Mouse (Mus musculus) heart, postnatal 0 days (tissue): ENCODE results near the gene Sh3bp4.

Experiments used
- CTCF ChIP-seq: IDR thresholded peaks from 2 replicates; pipeline ENCODE4 v1.5.1; 2016; ENCODE audit warnings: antibody characterized with exemption, control low read depth, low read depth
- EP300 ChIP-seq: IDR thresholded peaks from 2 replicates; pipeline ENCODE4 v1.6.1; 2016; ENCODE audit warnings: antibody characterized with exemption, low read depth

DNA sequence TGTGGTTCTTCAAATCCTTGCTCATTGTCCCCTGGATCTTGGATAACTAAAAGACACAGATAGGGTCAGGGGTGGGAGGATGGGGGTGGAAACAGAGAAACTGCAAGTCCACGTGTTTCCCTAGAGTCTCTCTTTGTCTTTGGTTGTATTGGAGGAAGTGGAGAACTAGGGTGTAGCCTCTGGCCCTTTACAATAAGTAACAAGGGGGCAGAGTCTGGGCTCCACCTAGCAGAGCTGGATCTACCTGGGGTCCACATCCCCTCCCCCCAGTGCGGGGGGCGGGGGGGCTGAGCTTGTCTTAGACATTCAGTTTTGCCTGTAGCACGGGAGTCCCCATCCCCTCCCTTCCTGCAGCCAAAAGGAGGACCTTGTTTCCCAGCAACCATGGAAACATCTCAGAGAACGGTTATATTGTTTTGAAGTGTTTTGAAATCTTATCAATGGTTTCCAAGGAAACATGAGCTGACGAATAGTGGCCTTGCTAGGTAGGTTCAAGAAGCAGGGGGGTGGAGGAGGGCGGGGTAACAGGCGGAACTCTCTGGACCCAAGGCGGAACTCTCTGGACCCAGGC lies 113.1 kb downstream of the Sh3bp4 start:
- TF ChIP-seq EP300 (peak; percentile 1; the same call in 1 of the 2 replicates), CTCF (no peak)
